Mouse (Mus musculus) right cerebral cortex, postnatal 4 days (tissue): Measurements from ENCODE around the gene Paqr9.
A peak's percentile ranks its signal among the peaks of the same experiment; 100 is the strongest.

Experiments
- DNase-seq: peaks from one replicate; pipeline ENCODE4 v3.0.0-alpha.2; 2022

Paqr9 gene

DNA sequence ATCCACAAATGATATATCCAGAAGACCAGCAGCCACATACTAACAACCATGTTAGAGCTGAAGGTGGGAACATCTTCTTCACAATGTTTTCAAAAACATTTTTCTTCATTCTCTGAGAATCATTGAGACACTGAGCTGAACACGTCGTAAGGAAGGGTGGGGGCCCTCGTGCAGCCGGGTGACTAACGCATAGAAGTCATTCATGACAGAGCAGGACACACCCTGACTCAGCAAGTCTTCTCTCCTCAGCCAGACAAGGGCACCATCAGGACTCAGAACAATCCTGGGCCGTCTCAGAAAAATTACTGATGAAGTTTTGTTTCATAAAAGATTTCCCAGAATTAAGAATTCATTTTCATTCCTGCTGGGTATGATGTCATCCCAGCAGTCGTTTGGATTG, 12.8 kb upstream of the Paqr9 start:
- no peak for DNase-seq

DNA sequence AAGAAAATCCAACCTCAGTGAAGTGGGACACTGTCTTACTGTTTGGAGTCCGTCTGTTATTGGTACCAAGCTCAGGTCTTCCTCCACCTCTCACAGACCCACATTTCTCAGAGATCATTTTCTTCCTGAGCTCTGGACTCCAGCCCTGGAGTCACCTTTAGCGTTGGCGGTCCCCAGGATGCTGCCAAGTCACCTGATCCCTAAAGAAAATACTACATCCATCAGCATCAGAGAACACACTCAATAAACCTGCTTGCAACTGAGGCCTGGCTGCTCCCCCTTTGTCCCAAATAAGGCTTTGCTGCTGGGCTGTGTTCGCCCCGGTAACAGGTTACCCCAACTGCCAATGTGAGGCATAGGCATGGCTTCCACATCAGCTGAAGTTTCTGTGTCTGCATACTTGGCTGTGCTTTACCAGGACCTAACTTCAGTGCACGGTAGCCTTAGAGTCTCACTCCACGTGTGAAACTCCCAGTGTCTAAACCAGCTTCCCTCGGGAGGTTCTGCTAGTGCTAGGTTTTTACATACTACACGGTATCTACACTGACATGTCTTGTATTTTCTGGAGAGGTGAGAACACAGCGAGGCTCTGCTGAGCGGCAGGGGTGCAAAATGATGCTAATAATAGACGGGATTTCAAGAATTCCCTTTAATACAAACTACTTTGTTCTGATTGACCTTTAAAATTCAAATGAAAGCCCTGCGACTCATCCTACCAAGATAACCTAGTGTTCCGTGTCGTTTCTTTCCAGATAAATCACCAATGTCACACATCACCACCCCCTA, 9.6 kb upstream of the Paqr9 start:
- DNase-seq = no peak

DNA sequence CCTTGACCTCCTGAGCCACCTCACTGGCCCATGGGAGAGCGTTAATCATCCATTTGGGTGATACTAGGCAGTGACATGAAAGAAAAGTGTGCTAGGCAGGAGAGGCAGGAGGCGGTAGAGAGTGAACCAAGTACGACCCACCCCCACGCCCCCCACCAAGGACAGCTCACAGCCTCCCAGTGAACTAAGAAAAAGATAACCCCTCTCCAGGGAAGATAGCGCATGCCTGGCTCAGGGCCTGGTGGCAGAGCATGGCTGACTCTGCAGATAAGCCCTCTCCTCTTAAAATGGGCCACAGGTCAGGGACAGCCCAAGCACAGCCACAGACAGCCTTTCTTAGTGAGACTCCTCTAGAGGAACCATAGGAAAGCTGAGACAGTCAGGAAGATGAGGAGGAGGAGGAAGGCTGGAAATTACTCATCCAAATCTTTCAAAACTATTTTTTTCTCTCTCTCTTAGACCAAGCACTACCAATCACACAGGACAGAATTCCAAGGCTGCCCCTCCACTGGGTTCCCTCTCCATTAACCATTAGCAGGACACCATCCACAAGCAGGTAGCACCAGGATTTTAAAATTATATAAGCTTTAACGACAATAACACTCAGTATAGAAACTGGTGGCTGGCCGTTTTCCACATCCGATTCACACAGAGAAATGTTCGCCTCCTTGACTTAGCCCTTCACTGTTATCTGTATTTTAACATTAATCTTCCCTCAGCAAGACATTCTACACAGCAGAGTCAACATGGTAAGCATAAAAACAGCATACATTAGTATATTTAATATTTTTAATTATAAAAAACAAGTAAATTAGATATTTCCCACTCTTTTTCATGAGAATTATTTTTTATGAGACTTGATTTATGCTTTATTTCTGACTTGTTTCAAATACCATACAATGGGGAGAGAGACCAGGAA, 8.3 kb upstream of the Paqr9 start:
- no peak for DNase-seq

DNA sequence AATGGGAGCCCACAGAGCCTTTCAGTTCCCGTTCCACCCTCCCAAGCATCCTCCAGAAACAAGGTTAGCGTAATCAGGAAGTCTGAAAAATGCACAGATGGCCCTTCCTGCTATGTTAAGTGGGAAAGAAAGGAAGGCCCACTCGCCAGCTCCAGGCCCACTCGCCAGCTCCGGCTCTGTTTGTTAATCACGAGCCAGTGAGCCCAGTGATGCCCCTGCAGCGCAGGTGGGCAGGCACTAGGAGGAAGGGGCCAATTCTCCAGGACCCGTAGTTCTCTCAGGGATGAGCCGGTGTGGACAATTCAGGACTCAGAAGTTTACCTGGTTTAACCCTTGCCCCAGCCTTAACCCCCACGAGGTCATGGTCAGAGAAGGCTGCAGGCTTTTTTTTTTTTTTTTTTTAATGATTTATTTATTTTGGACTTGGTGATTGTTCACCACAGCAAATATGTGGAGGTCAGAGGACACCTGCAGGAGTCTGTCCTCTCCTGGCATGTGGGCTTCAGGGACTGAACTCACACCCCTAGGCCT, 7.2 kb upstream of the Paqr9 start:
- DNase-seq = no peak

DNA sequence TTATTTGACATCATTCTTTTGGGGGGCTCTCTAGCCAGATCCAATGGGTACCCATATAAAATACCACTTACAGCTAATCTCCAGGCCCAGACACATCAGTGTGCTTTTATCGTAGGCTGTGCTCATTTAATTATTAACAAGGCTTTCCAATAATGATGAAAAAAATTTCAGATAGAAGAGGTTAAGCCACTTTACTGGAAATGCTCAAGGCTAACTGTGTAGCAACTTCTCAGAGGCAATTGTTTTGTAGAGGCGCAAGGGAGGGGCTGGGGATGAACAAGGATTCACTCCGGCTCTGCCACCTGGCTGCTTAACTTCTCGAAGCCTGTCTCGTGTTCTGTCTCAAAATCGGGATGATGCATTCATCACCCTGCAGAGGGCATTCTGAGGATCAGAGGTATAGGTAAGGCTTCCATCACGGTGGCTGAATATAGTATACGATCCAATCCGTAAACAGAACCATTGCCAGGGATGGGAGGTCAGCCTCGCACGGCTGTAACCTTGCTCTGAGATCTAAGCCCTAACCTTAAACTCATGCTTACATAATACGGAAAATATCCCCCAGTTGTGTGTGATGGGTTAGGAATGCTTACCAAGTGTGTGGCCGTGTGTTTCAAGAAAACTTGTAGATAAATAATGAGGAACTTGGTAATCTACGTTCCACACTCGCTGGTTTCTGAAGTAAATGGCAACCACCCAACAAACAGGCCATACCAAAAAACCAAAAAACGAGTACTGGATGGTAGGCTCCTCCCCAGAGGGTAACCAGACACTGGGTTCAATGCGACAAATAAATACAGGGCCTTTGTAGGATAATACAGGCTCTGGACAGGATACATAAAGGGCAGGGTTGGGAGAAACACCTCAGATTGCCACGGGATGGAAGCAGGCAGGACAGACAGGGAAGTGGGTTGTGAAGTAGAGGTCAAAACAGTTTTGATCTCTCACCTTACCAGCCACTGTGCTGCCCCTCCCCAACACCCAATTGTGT, 4.9 kb upstream of the Paqr9 start:
- DNase-seq = no peak

DNA sequence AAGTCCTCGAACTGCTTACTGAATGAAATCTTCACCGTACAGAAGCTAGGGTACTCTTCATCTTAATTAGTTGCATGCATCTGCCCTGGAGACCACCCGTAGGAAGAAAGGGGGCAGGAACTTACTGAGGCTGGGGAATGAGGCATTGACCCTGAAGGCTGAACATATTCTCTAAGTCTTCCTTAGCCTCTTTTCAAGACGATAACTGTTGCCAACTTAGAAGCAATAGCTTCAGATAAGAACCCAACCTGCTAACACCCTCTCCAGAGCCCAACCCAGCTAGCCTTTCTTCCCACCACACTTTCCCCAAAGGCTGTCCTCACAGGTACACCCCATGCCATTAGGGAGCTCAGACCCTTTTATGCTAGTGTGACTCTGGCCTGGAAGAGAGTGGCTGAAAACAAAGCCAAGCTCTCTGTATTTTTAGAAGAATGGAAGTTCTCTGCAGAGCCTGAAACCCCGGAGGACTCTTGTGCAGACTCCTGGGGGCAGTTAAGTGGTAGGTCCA, 4.2 kb upstream of the Paqr9 start:
- no peak for DNase-seq

DNA sequence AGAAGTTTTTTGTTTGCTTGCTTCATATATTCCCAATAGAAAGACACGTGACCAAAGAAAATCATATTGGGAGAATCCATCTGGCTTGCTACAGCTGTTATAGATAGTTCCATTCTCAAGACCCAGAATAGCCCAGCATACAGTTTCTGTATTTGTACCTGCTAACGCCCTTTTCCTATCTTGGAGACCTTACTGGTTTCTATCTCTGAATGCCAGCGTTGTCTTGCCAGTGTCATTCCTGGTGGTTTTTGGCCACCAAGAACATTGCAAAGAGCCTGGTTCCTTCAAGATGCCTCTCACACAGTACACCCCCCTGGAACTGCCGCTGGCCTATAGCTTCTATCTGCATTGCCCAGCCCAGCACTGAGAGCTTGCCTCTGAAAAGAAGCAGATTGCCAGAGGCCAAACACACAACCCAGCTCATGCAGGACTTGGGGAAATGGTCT, 3.4 kb upstream of the Paqr9 start:
- DNase-seq = no peak

DNA sequence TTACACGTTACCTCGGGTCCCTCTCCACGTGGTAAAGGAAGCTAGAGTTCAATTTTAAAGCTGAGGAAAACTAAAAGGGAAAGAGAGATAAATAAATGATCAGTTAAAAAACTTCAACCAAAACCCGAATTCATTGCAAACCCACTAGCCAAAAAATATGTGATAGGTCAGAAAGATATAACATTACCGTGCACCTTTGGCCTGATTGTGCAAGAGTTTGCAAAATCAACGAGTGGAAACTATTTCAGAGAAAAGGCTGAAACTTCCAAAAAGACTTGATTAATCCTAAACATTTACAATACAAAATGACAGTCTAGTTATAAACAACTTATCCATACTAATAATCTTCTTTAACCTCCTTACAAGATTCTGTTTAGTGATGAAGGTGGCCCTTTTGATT, 1.7 kb upstream of the Paqr9 start:
- DNase-seq = no peak

DNA sequence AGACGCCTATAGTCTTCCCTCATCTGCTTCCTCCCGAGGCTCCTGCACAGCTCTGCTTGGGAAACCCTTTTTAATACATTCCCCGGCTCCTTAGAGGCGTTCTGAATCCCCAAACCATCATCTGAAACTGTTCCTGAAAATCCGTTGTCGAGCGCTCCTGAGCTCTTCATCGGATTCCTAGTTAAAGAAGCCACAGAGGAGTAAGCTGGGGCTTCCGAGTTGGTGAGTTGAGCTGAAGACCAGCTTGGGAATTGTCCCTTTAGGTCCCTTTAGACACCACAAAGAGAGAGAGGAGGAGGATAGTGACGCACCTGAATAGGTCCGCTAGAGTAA, 765 bp upstream of the Paqr9 start:
- no peak for DNase-seq

DNA sequence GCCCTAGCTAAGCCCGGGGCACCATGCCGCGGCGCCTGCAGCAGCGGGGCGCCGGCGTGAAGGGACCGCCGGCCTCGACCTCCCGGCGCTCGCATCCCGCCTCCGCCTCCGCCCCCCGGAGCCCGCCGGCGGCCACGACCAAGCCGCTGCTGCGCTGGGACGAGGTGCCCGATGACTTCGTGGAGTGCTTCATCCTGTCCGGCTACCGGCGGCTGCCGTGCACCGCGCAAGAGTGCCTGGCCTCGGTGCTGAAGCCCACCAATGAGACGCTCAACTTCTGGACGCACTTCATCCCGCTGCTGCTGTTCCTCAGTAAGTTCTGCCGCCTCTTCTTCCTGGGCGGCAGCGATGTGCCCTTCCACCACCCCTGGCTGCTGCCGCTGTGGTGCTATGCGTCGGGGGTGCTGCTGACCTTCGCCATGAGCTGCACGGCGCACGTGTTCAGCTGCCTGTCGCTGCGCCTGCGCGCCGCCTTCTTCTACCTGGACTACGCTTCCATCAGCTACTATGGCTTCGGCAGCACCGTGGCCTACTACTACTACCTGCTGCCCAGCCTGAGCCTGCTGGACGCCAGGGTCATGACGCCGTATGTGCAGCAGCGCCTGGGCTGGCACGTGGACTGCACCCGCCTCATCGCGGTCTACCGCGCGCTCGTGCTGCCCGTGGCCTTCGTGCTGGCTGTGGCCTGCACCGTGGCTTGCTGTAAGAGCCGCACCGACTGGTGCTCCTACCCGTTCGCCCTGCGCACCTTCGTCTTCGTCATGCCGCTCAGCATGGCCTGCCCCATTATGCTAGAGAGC, 679 bp downstream of the Paqr9 start:
- peak; percentile 56 for DNase-seq

DNA sequence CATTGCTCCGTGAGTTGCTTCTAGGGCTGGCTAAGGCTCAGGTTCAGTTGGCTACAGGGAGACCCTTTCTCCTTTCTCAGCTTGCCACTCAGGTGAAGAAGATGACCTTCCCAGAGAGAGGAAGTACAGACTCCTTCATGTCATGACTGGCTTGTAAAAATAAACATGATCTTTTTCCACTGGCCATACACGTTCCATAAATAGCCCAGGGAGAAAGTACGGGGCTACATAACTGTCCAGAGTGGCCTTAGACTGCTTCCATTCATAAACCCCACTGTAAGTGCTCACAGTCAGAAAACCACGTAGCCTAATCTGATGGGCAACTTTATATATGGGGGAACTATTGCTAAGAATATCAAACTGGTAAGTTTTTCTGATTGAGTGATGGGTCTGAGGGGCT, 4.6 kb downstream of the Paqr9 start:
- DNase-seq = no peak

DNA sequence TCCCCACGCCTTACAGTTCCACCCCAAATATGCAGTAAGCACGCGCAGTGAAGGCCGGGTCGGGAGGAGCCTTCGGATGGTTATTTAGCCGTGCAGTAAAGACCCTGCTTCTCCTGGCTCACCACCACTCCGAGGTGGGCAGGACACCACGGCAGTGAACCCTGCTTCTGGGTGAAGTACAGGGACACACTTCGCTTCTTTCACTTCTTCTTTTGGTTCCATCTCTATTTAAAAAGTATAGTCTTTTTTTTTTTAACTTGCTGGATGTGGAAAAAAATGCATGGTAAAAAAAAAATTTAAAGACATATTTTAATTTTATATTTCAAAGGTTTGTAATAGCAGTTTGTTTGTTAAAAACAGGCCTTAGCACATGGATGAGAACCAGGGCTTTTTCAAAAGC, 6.9 kb downstream of the Paqr9 start:
- no peak for DNase-seq

DNA sequence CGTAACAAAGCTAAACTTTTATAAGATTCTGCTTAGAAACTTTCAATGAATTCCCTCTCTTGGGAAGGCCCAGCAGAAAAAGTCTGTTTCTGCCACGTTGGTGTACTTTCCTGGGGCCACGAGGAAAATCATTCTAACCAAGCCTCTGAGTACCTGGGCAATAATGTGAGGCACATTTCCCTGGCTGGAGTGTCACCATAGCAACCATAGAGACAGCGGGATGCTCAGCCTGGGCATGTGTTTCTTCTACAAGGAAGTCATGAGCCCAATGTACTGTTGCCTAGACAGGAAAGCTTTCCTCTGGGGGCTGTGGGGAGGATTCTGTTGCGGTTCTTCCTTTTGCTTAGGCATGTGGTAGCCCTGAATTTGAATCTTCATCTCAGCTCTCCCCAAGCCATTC, 7.5 kb downstream of the Paqr9 start:
- no peak for DNase-seq

DNA sequence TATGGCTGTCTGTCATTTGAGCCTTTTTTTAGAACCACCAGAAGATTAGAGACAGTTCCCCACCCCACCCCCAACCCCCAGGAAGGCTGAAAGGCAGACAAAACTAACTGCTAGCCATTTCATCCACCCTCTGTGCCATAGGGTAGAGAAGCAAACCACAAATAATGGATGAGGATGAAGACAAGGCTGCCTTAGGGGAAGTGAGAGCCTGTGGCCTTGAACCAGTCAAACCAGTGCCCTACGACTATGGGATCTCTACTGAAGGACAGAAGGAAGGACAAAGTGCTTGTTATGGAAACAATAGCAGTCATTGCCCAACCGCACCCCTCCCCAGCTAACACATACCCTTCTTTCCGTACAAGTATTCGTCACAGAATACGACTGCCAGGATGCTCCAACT, 9.8 kb downstream of the Paqr9 start:
- no peak for DNase-seq

DNA sequence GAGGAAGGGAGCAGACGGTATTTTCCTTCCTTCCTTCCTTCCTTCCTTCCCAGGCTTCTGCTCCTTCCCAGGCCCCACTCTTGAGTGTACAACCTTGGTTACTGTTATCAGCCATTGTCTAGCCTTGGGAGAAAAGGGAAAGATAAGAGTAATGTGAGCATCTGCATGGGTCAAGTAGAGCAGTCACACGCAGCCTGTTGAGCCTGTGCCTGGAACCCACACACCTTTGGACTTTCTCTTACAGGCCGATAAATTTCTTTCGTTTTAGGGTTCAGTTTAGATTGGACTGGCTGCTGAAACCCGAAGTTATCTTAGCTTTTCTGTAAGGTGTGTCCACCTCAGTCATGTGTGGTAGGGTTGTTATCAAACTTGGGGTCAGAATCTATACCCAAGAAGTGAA, 10.5 kb downstream of the Paqr9 start:
- DNase-seq = no peak

DNA sequence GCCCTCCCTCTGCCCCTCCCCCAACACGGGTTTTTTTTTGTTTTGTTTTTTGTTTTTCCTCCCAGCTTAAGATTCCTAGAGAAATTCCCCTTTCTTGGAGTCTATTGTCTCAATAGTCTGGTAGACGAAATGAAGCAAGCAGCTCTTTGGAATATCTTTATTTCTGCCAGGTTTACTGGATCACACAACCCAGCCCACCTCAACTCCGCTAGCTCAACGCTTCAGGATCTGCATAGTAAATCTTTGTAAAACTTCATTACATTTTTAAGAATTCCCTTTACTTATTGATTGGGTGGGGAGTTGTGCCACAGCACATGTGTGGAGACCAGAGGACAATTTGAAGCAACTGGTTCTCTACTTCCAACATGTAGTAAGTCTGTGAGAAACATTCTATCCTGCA, 11.1 kb downstream of the Paqr9 start:
- no peak for DNase-seq

DNA sequence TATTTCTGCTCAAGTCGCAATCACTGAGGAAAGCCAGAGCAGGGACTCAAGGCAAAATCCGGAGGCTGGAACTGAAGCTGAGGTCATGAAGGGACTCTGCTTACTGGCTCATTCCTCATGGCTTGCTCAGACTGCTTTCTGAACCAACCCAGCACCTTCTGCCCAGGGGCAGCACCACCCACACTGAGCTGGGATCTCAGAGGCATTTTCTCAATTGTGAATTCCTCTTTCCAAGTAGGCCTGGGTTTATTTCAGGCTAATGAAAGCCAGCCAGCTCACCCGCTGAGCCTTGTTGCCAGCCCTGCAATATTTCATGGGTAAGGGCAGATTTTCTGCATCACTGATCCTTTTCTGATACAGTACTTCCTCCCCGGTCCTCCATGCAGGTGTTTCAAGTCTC, 12.0 kb downstream of the Paqr9 start:
- DNase-seq = no peak

DNA sequence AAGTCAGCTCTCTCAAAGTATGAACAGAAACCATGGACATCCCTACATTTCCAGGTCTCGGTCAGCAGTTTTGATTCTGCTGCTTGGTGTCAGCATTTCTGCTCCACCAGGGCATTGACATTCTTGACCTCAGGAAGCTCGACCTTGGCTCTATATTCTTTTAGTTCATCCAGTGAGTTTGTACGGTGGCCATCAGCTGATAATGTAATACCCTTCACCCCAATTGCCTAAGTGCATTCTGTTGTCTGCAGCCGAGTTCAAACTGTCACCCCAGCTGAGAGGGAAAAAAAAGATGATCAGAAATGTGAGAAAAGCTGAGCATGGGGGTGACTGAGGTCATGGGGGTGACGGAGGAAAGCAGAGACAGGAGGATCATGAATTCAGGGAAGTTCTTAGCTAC, 13.1 kb downstream of the Paqr9 start:
- no peak for DNase-seq

DNA sequence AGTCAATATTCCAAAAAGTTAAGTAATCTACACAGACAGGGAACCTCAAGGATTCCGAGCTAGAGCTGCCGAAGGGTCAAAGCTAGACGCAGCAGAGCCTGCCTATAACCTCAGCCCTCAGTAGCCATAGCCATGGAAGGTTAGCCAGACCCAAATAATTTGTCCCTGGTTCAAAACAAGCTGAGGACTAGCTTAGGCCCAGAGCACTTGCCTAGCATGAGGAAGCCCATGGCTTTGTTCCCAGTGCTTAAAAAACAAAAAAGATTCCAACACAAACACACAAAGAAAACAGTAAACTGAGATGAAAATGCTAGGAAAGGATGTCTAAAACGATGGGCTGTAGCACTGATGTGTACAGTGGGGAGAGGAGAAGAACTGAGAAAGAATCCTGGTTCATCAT, 14.7 kb downstream of the Paqr9 start:
- DNase-seq = no peak

DNA sequence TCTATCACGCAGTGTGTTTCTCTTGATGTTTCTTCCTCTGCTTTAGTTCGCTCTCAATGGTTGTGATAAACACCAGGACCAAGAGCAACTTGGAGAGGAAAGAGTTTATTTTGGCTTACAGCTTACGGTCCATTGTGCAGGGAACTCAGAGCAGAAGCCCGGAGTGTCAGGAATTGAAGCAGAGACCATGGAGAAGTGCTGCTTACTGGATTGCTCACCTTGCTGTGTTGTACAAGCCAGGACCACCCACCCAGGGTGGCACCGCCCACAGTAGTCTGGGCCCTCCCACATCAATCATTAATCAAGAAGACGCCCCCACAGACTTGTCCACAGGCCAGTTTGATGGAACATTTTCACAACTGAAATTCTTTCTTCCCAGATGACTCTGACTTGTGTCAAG, 18.0 kb downstream of the Paqr9 start:
- DNase-seq = no peak

DNA sequence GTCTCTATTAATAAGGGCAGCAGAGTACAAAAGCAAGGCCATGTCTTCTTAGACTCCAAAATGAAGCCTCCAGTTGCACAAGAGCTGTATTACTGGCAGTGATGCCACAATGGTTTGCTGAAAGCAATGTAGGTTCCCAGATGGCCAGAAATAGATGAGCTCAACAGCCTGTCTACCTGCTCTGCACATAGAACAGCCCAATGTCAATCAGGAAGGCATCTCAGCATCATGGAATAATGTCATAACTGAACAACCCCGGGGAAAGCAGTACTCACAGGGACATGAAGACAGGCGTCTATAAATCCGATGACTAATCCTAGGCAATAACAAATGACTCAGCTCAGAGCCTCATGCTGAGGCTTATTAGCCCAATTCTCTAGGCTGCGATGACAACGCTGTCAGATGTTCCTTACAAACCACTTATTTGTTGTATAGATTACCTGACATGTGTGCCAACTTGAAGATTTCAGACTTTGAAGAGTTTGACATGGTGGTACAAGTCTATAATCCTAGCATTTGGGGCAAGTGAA, 19.0 kb downstream of the Paqr9 start:
- no peak for DNase-seq
